Mouse (Mus musculus): ENCODE measurements around the gene Nutf2-ps1. TPM values are rescaled to one million over a fixed set of nuclear protein-coding genes. Genes with fewer than 3 reads are reported as not detected.
"Not testable (repeated sequence)": the region's sequence is repeated elsewhere in the genome, so short reads cannot be mapped to it uniquely, and the experiment has no call there.

Nutf2-ps1 gene
- 67.9 and 94.6 TPM in 2 replicates for total RNA-seq (2014; rRNA removed)
- polyA plus RNA-seq (2015; fragmentation: Nextera tagmentation; extraction: Ambion mirVana), result 160 and 200 TPM in 2 replicates

GRCm38 (mm10) chr19:53588968-53589367, at the start of gene Nutf2-ps1:
TSS of gene Nutf2-ps1 (minus strand) at chr19:53589068.
- not testable (repeated sequence) for H3K27ac ChIP-seq (ENCODE audit: low read depth, low read length); H3K4me2 ChIP-seq (ENCODE audit: low read depth, low read length, poor library complexity, severe bottlenecking); H3K4me1 ChIP-seq (ENCODE audit: insufficient read depth, low read length); DNase-seq (ENCODE audit: low spot score); H3K36me3 ChIP-seq (ENCODE audit: insufficient read depth, low read length); H3K9me3 ChIP-seq (ENCODE audit: low read length); H3K9ac ChIP-seq (replicated peaks; ENCODE audit: low read length, poor library complexity, severe bottlenecking); H3K4me3 ChIP-seq (ENCODE audit: low read depth, low read length); ATAC-seq (ENCODE audit: low FRiP score); H3K27me3 ChIP-seq (ENCODE audit: insufficient read depth, low read length)
- WGBS, result 96% methylated on average over 7 of the region's 7 CpGs

GRCm38 (mm10) chr19:53638041-53638440, 49.2 kb upstream of the Nutf2-ps1 start:
- 91% methylated on average over 2 of the region's 2 CpGs for WGBS
- no peaks in the 10 kb centered on the region for H3K9me3 ChIP-seq (ENCODE audit: low read length)
- no peak overlapping the region for H3K4me3 ChIP-seq (ENCODE audit: low read depth, low read length)
- no peak overlapping the region for H3K27ac ChIP-seq (ENCODE audit: low read depth, low read length)
- no peak overlapping the region for H3K9ac ChIP-seq (replicated peaks; ENCODE audit: low read length, poor library complexity, severe bottlenecking)
- no peaks in the 10 kb centered on the region for H3K27me3 ChIP-seq (ENCODE audit: insufficient read depth, low read length)
- no peak overlapping the region for H3K4me2 ChIP-seq (ENCODE audit: low read depth, low read length, poor library complexity, severe bottlenecking)
- ATAC-seq (ENCODE audit: low FRiP score) (no peak), DNase-seq (ENCODE audit: low spot score) (no peak)
- H3K4me1 ChIP-seq (ENCODE audit: insufficient read depth, low read length), result no peaks in the 10 kb centered on the region
- peaks cover 64% of the 10 kb centered on the region for H3K36me3 ChIP-seq (ENCODE audit: insufficient read depth, low read length)
- TF ChIP-seq CTCF (IDR thresholded peaks at IDR 0.05), result peak; percentile 62

- no peak overlapping the region for H3K27ac ChIP-seq (ENCODE audit: low read depth, low read length)
- H3K27me3 ChIP-seq (ENCODE audit: insufficient read depth, low read length), result no peaks in the 10 kb centered on the region
- no peak for ATAC-seq (ENCODE audit: low FRiP score)
- WGBS, result 92% methylated on average over 13 of the region's 13 CpGs
- H3K9ac ChIP-seq (replicated peaks; ENCODE audit: low read length, poor library complexity, severe bottlenecking), result no peak overlapping the region
- TF ChIP-seq CTCF (IDR thresholded peaks at IDR 0.05), result no peak
- H3K36me3 ChIP-seq (ENCODE audit: insufficient read depth, low read length), result peaks cover 40% of the 10 kb centered on the region
- no peaks in the 10 kb centered on the region for H3K9me3 ChIP-seq (ENCODE audit: low read length)
- DNase-seq (ENCODE audit: low spot score), result no peak
- H3K4me2 ChIP-seq (ENCODE audit: low read depth, low read length, poor library complexity, severe bottlenecking), result no peak overlapping the region
- no peaks in the 10 kb centered on the region for H3K4me1 ChIP-seq (ENCODE audit: insufficient read depth, low read length)
- H3K4me3 ChIP-seq (ENCODE audit: low read depth, low read length), result no peak overlapping the region
Observed at GRCm38 (mm10) chr19:53621681-53622080, 32.8 kb upstream of the Nutf2-ps1 start.

- Histone ChIP-seq H3K4me3 (ENCODE audit: low read depth, low read length) (no peak overlapping the region), H3K27me3 (ENCODE audit: insufficient read depth, low read length) (no peaks in the 10 kb centered on the region), H3K27ac (ENCODE audit: low read depth, low read length) (no peak overlapping the region), H3K9ac (replicated peaks; ENCODE audit: low read length, poor library complexity, severe bottlenecking) (no peak overlapping the region), H3K4me1 (ENCODE audit: insufficient read depth, low read length) (no peaks in the 10 kb centered on the region), H3K9me3 (ENCODE audit: low read length) (no peaks in the 10 kb centered on the region), H3K4me2 (ENCODE audit: low read depth, low read length, poor library complexity, severe bottlenecking) (no peak overlapping the region), H3K36me3 (ENCODE audit: insufficient read depth, low read length) (peaks cover 2% of the 10 kb centered on the region; the same call in 1 of the 2 replicates)
- TF ChIP-seq CTCF (IDR thresholded peaks at IDR 0.05), result no peak
- ATAC-seq (ENCODE audit: low FRiP score) (no peak), DNase-seq (ENCODE audit: low spot score) (no peak)
- WGBS, result 41% methylated on average over 6 of the region's 6 CpGs
Observed at GRCm38 (mm10) chr19:53608921-53609320, 20.1 kb upstream of the Nutf2-ps1 start.

GRCm38 (mm10) chr19:53601363-53601655, 12.4 kb upstream of the Nutf2-ps1 start:
- DNase-seq (ENCODE audit: low spot score), result no peak
- Histone ChIP-seq H3K27ac (ENCODE audit: low read depth, low read length) (no peak overlapping the region), H3K4me1 (ENCODE audit: insufficient read depth, low read length) (peaks cover 7% of the 10 kb centered on the region), H3K9me3 (ENCODE audit: low read length) (no peaks in the 10 kb centered on the region), H3K36me3 (ENCODE audit: insufficient read depth, low read length) (peaks cover 2% of the 10 kb centered on the region; the same call in 1 of the 2 replicates), H3K4me3 (ENCODE audit: low read depth, low read length) (peak overlapping the region; percentile 62), H3K9ac (replicated peaks; ENCODE audit: low read length, poor library complexity, severe bottlenecking) (peak overlapping the region; percentile 66), H3K4me2 (ENCODE audit: low read depth, low read length, poor library complexity, severe bottlenecking) (peak overlapping the region; percentile 90), H3K27me3 (ENCODE audit: insufficient read depth, low read length) (no peaks in the 10 kb centered on the region)
- TF ChIP-seq CTCF (IDR thresholded peaks at IDR 0.05), result no peak
- ATAC-seq (ENCODE audit: low FRiP score), result no peak
- WGBS, result 9% methylated on average over 11 of the region's 11 CpGs

- peak; percentile 76 for ATAC-seq (ENCODE audit: low FRiP score)
- Histone ChIP-seq H3K36me3 (ENCODE audit: insufficient read depth, low read length) (peaks cover 2% of the 10 kb centered on the region; the same call in 1 of the 2 replicates), H3K4me2 (ENCODE audit: low read depth, low read length, poor library complexity, severe bottlenecking) (peak overlapping the region; percentile 90), H3K9ac (replicated peaks; ENCODE audit: low read length, poor library complexity, severe bottlenecking) (peak overlapping the region; percentile 66), H3K4me1 (ENCODE audit: insufficient read depth, low read length) (peaks cover 7% of the 10 kb centered on the region), H3K27me3 (ENCODE audit: insufficient read depth, low read length) (no peaks in the 10 kb centered on the region), H3K9me3 (ENCODE audit: low read length) (no peaks in the 10 kb centered on the region), H3K4me3 (ENCODE audit: low read depth, low read length) (peak overlapping the region; percentile 62), H3K27ac (ENCODE audit: low read depth, low read length) (peak overlapping the region; percentile 91)
- DNase-seq (ENCODE audit: low spot score), result peak; percentile 70
- no peak for TF ChIP-seq CTCF (IDR thresholded peaks at IDR 0.05)
- WGBS, result under 1% methylated on average over 55 of the region's 82 CpGs
Observed at GRCm38 (mm10) chr19:53600549-53601362, 11.9 kb upstream of the Nutf2-ps1 start.

Measured in midbrain, postnatal 0 days (tissue).